Mouse (Mus musculus): ENCODE results near the gene Il2ra.
A peak's percentile ranks its signal among the peaks of the same experiment; 100 is the strongest.
"Not testable (repeated sequence)": the region's sequence is repeated elsewhere in the genome, so short reads cannot be mapped to it uniquely, and the experiment has no call there.

Il2ra gene

DNA sequence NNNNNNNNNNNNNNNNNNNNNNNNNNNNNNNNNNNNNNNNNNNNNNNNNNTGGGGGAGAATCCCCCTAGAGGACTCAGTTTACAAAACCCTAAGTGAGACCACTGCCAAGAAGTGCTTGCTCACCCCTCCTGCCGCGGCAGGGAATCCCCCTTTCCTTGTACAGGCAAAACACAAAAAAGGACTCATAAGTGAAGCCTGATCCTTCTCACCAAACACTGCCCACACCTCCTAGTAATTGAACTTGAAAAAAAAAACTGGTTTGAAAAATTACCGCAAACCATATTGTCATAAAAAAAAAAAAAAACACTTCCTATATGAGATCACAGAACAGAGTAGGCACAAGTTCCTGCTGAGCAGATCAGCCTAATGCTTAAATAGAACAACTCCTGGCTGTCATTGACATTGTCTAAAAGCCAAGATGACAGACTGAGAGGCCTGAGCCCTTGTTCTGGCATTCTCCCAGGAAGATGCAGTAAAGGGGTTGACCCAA lies at the start of gene Il2ra:
TSS of gene Il2ra (plus strand) at position 357 of the 491 bp plus-strand sequence.
- no peak for DNase-seq (ENCODE audit: low spot score in 2 of 2)

DNA sequence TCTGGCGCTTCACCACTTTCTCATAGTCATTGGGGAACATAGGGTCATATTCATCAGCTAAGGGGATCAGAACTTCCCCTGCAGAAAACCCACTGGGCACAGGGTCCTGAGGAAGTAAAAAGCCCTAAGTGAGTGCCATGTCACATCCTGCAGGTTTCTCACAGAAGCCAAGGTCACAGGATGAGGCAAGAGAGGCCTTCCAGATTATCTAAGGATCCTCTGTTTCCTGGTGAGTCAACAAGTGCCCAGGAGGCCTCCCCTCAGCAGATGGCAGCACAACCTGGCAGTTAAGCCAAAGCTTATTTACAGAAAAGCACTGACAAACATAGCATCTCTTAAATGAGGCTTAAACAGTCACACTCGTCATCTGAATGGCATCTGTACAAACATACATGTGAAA lies 45.9 kb upstream of the Il2ra start:
- DNase-seq (ENCODE audit: low spot score in 2 of 2), result no peak

GRCm38 (mm10) chr2:11597906-11598305 lies 44.7 kb upstream of the Il2ra start:
- DNase-seq (ENCODE audit: low spot score in 2 of 2), result no peak

DNA sequence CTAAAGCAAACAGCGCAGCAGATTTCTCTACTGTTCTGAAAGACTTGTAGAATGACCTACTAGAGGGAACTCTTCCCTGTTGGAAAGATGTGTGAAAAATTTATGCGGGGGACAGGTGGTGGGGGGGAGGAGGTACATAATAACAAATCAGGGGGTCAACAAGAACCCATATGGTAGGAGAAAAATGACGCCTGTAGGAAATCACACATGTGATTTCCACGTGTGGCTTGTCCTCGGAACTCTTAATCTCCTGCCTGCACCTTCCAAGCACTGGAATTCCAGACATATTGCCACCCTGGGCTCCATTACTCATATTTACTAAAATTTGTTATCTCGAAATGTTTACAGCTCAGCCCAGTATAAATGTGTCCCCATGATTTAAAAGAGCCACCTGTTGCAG lies 40.8 kb upstream of the Il2ra start:
- DNase-seq (ENCODE audit: low spot score in 2 of 2), result no peak

DNA sequence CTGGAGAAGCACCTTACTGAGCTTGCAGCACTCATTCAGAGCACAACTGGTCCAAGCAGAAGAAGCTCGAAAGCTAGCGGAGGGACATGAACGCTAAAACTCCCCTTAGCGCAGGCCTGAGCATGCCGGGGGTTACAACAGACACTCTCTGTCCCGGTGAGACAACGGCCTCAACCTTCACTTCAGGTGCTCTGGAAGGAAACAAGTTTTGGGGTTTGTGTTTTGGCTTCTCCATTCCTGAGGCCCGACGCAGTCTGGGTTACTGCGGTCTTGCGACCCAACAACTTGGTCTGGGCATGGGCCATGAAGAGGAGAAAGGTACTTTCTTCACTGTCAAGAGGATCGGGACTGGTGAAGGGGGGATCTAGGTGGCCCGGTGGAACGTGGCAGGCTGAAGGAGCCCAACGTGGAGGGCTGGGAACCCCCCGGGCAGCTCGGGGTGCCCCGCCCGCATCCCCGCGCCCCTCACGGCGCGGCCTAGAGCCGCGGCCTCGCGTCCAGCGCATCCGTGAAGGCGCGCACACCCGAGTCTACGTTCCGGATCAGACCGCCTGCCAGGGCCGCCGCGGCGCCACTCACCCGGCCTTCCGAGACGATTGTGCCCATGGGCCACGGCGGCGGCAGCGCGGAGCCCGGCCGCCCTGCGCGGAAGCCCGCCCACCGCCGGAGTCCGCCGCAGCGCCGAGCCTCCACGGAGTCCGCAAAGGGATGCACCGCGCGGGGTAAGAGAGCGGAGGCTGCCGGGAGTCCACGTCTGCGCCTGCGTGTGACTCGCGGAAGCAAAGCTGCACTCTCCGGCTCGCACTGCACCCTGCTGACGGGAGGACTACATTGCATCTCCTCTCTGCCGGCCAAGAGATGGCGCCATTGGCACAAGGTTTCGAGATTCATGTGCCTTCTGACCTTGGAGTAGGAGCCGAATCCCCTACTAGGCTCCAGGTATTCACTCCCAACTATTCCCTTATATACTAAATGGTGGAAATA lies 39.8 kb upstream of the Il2ra start:
- peak; percentile 84 to 97 for DNase-seq (ENCODE audit: low spot score in 2 of 2)

DNA sequence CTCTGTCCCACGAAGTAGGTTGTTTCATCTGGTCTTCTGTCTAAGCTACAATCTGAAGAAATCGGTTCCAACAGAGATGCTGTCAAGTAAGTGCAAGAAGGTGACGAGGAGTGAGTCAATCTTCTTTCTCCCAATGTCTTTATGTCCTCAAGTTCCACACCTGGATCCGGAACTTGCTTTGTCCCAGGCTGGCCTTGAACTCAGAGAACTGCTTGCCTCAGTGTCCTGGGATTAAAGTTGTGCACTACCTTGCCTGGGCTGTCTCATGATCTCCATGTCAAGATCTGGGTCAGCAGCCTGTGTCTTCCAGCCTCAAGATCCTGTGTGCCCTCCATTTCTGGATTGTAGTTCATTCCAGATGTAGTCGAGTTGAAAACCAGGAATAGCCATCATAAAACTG lies 38.6 kb upstream of the Il2ra start, which contains the start of gene Rbm17:
TSS of gene Rbm17 (minus strand) at position 101 of the 400 bp plus-strand sequence.
- DNase-seq (ENCODE audit: low spot score in 2 of 2), result no peak

- no peak for DNase-seq (ENCODE audit: low spot score in 2 of 2)
These were observed 37.7 kb upstream of the Il2ra start for GRCm38 (mm10) chr2:11604911-11605310.

DNA sequence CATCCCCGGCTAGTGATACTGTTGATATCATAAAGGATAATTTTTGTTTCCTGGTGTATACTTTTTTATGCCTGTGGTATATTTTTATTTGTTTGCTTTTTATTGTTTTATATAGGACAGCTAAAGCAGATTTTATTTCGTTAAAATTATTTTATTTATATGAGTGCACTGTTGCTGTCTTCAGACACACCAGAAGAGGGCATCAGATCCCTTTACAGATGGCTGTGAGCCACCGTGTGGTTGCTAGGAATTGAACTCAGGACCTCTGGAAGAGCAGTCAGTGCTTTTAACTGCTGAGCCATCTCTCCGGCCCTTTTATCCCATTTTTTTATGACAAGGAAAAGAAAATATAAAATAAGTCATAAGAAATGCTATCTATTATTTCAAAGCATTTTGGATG lies 35.9 kb upstream of the Il2ra start:
- DNase-seq (ENCODE audit: low spot score in 2 of 2), result not testable (repeated sequence)

DNA sequence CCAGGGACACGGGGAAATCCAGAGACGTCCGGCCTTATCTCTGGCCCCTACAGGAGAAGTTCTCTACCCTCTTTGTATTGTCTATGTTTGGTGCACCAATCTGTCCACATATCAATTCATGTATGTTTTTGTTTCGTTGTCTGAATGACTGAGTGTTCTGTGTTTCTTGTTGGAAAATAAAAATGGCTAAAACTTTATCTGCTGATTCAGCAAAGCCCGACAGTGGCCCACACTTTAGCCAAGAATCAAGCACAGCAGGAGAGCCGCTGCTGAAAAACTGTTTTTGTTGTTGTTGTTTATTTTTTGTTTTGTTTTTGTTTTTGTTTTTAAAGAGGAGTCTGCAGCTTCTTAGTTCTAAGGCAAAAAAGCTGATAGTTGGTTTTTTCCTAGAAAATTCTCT lies 29.7 kb upstream of the Il2ra start:
- not testable (repeated sequence) for DNase-seq (ENCODE audit: low spot score in 2 of 2)

GRCm38 (mm10) chr2:11616846-11617245 lies 25.8 kb upstream of the Il2ra start:
- no peak for DNase-seq (ENCODE audit: low spot score in 2 of 2)

DNA sequence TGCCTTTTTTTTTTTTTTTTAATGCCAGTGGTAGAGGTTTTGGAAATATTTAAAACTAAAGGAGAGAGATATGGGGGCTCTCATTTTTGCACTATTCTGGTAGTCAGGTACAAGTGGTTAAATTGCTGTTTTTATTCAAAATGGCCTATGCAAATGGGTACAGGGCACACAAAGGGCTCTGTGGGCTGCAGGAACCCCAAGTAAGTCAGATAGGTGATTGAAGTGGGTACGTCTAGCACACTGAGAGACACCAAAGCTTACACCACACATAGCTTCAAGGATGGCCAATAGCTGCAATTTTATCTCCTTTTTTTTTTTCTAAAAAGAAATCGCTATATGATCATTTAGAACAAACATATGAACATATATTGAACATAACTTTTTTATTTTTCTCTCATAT lies 23.0 kb upstream of the Il2ra start:
- no peak for DNase-seq (ENCODE audit: low spot score in 2 of 2)

GRCm38 (mm10) chr2:11623173-11623572 lies 19.4 kb upstream of the Il2ra start:
- DNase-seq (ENCODE audit: low spot score in 2 of 2), result no peak

- no peak for DNase-seq (ENCODE audit: low spot score in 2 of 2)
These were observed 18.9 kb upstream of the Il2ra start for GRCm38 (mm10) chr2:11623726-11624125.

GRCm38 (mm10) chr2:11625890-11626289 lies 16.7 kb upstream of the Il2ra start, which contains the start of gene Gm17490:
Gene Gm17490, minus strand, starts transcription at chr2:11626264.
- no peak for DNase-seq (ENCODE audit: low spot score in 2 of 2)

DNA sequence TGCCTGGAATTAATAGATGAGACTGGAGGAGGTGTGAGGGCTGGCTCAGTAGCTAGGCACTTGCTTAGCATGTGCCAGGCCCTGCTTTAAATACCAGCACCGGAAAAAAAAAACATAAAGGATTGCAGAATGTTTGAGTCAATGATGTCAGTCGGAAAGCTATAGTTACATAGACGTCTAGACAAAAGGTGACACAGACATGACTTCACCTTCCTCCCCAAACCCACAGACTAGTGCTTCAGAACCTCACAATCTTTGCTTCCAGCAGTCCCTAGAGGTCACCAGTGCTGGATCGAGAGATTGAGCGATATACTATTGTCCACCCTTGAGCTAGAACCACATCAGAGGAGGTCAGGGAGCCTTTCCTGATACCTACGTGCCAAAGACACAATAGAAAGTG lies 7.6 kb upstream of the Il2ra start:
- no peak for DNase-seq (ENCODE audit: low spot score in 2 of 2)

GRCm38 (mm10) chr2:11635471-11636137 lies 7.0 kb upstream of the Il2ra start:
- no peak for DNase-seq (ENCODE audit: low spot score in 2 of 2)

- no peak for DNase-seq (ENCODE audit: low spot score in 2 of 2)
These were observed 6.5 kb upstream of the Il2ra start for GRCm38 (mm10) chr2:11636138-11636480.

- DNase-seq (ENCODE audit: low spot score in 2 of 2), result no peak
These were observed 5.5 kb upstream of the Il2ra start for GRCm38 (mm10) chr2:11637115-11637514.

DNA sequence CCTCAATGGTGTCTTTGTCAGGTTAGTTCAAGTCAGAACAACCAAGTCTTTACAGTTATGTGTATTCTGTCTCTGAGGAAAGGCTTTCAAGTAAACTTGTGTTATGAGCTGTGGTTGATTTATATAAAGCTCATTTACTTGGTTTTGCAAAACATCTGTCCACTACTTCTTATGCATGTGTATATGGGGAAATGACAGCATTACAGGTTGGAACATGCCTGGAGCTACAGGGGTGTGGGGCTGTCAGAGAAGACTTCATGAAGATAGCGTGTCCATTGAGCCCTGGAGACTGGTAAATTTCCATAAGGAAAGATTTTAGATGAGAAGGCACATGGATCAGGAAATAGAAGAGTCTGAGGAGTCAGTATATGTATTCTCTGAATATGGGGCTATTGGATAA lies 1.4 kb downstream of the Il2ra start:
- DNase-seq (ENCODE audit: low spot score in 2 of 2), result no peak

GRCm38 (mm10) chr2:11645297-11645696 lies 2.7 kb downstream of the Il2ra start:
- DNase-seq (ENCODE audit: low spot score in 2 of 2), result no peak

DNA sequence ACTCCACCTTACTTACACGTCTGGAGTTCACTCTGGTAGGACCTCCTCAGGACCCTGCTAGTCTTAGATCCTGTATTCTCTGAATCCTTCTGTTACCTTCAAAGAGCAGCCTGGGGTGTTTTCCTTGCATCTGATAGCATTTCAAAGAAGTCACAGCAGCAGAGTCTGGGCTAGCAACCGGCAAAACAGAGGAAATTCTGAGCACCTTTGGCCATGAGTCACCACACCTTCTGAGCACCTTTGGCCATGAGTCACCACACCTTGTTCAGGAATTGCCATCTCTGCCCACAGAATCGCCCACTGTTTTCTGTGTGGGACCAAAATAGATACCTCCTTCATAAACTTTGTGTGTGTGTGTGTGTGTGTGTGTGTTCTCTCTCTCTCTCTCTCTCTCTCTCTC lies 8.9 kb downstream of the Il2ra start:
- no peak for DNase-seq (ENCODE audit: low spot score in 2 of 2)

DNA sequence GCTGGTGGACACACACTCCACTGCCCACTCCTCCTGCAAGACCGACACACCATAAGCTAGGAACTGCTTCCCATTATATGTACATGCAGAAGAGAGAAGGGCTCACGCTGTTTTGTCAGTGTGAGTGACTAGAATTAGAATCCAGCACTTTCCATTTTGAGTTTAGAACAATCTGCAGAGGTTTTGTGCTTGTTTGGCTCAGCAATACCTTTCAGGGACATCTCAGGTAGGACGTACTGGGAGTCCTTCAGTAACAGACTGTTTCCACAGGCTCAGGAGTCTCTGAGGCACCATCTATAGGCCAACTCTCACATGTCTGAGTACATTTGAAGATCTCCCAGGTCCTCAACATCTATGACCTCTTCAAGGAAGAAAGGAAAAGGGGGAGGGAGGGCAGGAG lies 9.6 kb downstream of the Il2ra start:
- no peak for DNase-seq (ENCODE audit: low spot score in 2 of 2)

DNA sequence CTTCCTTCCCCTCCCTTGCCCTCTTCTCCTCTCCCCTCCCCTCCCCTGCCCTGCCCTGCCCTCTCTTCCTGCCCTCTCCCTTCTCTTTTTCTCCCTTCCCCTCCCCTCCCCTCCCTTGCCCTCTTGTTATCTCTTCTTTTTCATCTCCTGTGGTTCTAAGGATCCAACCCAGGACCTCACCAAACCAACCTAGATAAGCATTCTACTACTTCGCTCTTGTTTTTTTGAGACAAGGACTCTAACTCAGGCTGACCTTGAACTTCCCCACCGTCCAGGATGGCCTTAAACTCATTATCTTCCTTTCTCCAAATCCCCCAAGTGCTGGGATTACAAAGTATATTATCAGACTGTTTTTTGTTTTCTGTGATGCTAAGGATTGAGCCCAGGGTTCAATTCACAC lies 10.2 kb downstream of the Il2ra start:
- DNase-seq (ENCODE audit: low spot score in 2 of 2), result no peak
